Mouse (Mus musculus) gastrocnemius, adult 18-20 months (tissue): ENCODE measurements around the gene Mtg2. TPM values are rescaled to one million over a fixed set of nuclear protein-coding genes. Genes with fewer than 3 reads are reported as not detected.

ENCODE experiments used
- DNase-seq: peaks from one replicate; pipeline ENCODE4 v3.0.0; 2021; ENCODE audit warnings: low spot score
- long read RNA-seq, 2 experiments: library from polyadenylated mRNA; stranded (forward); transcript quantifications; one replicate each; pipeline ENCODE4 v2.0.0; 2021
- total RNA-seq, 2 experiments: library from RNA; stranded (reverse); gene quantifications; 2 replicates each; pipeline ENCODE4 v1.2.3; 2021

Mtg2 gene
- total RNA-seq = 10 to 100 TPM; 15.0 to 15.3 TPM
- long read RNA-seq, experiment 1, partial matches to known transcripts = 9 of 54 reads
- long read RNA-seq, experiment 1, other reads (novel, unspliced or antisense) = 41 of 54 reads
- long read RNA-seq, experiment 2, partial matches to known transcripts = 11 of 50 reads
- long read RNA-seq, experiment 2, other reads (novel, unspliced or antisense) = 35 of 50 reads

DNA sequence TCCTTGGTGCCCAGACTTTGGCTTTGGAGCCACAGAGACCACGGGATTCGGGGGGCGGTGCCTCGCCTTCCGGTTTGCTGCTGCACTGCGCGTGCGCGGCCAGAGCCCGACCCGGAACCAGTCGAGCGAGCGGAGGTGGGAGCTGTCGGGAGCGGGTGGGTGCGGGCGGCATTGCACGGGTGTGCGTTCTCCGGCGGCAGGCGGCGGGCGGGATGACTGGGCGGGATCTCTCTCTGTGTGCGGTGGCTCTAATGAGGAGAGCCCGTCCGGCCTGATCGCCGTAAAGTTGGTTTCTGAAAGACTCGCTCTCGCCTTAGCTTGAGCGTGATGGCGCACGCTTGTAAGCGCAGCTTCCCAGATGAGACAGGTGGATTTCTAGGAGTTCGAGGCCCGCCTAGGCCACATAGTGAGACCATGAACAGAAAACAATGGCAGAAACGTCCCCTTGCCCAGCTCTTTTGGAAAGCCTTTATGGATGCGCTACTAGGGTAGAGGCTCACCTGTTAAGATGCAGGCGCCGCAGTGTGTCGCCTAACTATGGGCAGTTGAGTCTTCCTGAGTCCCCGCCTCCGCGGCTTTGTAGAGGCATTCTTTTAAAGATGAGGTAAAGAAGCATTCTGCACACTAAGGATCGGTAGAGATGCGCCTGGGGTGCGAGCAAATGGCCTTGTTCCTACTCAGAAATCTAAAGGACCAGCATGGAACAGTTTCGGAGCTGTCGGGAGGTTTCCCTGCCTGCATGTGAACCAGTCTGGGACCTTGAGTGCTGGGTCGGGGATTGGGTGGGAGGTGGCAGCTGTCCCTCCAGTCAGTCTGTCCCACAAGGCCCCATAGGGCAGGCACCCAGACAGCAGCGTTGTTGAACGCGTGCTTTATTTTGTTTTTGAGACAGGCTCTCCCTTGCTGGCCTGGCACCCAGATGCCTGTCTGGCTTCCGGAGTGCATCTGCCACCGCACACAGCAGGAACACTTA is at the start of gene Mtg2:
TSS of gene Mtg2 (plus strand) at position 108 of the 973 bp plus-strand sequence.
- DNase-seq = peak; percentile 95

DNA sequence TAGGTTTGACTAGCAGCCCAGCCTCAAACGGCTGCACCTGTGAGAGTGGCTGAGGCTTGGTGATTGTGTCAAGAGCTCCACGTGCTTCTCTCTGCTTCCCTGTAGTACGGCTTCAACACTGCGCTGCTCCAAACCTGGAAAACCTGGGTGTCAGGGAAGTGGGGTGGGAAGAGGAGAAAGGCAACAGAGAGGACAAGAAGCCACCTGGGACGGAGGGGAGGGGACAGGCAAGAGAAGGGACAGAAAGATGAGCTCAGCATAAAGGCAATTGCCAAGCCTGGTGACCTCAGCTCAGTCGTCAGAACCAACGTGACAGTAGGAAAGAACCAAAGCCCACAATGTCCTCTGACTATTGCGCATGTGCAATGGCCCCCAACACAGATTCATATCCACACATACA is 49.5 kb upstream of the Mtg2 start:
- no peak for DNase-seq

DNA sequence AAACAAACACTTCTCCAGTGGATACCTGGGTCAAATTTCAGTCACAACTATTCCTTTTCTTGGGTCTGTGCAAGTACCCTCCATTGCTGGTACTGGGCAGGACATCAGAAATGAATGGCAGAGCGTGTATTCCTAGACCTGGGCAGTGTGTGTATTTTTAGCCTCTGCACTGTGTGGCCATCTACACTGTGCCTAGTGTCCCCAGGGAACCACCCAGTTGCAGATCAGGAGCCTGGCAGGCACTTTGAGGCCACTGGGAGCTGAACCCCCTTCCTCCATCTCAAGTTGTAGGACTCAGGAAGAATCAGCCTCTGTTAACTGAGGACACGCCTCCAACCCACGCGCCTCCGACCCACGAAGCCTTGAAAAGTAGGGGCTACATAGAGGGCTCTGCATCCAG is 47.6 kb upstream of the Mtg2 start:
- DNase-seq = peak; percentile 37

DNA sequence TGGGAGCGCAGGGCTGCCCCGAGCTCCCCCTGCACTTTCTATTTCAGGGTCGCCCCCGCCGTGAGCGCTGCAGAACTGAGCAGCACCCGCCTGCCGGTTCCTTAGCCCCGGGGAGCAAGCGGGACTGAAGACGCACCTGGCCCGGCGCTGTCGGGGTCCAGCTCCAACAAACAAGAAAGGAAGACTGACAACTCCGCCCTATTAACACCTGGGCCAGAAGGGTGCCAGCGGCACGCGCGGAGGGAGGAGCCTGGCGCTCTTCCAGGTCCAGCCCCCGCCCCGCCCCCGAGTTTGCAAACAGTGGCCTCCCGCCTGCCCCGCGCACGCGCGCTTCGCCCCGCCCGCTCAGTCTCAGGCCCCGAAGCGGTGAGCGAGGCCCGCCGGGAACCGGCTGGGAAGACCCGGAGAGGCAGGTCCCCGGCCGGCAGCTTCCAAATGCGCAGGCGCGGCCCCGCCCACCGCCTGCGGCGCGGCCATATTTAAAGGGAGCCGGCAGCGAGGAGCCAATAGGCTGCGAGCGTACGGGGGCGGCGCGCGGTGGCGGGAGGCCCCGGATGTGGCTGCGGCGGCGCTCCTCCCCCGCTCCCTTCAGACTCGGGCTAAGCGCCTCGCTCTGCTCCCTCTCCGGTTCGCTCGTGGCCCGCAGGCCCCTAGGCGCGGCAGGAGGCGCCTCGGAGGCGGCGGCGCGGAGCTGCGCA is 45.8 kb upstream of the Mtg2 start, which contains the start of gene Lsm14b:
TSS of gene Lsm14b (plus strand) at position 587 of the 698 bp plus-strand sequence.
- peak; percentile 98 for DNase-seq

DNA sequence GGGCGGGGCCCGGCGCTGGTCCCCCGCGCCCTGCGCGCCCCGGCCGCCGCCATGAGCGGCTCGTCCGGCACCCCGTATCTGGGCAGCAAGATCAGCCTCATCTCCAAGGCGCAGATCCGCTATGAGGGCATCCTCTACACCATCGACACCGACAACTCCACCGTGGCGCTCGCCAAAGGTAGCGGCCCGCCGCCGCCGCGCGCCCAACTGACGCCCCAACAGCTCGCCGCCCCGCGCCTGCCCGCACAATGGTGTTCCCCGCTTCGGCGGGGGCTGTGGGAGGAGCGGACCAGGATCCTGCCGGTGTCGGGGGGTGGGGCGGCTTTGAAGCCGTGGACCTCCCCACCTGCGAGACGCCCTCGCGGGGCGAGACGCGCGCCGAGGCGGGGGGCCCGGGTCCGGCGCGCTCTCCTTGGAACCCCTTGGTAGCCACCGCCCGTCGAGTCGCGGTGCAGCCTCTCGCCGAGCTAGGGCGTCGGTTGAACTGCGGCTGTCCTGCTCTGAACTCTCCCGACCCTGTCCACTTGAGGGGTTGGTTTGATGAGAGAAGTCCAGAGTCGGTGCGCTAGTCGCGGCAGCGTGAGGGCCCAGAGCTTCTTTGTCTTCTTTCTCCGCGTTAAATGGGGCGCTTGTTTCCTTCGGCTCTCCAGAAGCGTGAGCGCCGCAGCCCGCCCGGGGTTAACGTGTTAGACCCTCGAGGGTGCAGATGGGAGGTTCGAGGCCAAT is 45.1 kb upstream of the Mtg2 start:
- no peak for DNase-seq

DNA sequence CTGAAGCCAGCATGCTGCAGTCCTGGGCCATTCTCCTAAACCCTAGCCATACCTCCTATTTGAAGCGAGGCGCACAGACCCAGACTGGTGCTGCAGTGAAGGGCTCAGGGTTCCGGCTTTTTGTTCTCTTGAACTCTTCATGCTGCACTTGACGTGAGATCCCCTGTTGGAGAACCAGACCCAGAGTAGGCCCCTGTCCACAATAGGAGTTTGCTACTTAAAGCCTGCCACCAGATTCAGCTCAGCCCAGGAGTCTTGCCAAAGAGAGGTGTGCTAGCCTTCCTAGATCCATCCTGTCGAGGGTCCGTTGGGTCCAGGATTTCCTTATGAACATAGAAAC is 44.6 kb upstream of the Mtg2 start:
- no peak for DNase-seq

DNA sequence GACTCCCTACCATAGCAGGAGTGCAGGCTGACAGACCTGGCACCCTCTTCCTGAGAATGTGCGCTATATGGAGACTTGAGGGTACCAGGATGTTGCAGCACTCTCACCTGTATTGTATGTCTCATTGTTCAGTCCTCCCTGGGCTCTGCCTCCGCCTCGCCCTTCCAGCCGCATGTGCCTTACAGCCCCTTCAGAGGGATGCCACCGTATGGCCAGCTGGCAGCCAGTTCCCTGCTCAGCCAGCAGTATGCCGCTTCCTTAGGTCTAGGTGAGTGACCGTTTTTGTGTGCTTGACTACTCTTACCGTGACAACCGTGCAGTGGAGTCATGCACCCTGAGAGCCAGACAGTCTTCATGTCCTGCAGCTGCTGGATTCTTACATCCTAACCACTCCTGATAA is 42.6 kb upstream of the Mtg2 start:
- no peak for DNase-seq

DNA sequence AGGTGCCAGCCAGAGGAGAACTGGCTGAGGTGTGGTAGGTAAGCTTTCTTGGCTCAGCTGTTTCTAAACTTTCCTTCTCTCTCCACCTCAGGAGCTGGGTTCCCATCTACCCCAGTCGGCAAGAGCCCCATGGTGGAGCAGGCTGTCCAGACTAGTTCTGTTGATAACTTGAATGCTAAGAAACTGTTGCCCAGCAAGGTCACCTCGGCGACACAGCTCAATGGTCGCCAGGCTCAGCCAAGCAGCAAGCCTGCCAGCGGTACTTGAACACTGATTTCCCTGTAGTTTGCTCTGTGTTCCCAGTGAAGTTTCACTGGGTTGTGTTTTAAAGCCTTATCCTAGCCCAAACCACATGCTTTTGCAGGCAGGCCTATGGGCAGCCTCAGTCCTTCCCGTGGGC is 39.1 kb upstream of the Mtg2 start:
- DNase-seq = no peak

DNA sequence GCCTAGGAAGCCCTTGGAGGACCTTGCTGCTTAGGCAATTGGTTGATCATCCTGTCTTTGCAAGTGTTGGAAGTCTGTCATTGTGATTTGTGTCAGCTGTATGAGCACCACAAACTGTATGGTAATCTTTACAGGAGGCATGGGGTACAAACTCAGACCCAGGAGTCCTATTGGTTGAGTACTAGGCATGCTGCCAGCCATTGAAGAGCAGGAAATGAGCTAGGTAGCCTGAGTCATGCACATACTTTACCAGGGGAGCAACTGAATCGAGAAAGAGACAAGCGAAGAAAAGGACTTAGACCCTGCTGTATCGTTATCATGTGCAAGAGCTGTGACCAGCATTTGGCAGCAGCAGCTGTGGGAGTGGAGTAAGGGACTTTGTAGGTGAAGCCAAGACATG is 37.5 kb upstream of the Mtg2 start:
- no peak for DNase-seq

DNA sequence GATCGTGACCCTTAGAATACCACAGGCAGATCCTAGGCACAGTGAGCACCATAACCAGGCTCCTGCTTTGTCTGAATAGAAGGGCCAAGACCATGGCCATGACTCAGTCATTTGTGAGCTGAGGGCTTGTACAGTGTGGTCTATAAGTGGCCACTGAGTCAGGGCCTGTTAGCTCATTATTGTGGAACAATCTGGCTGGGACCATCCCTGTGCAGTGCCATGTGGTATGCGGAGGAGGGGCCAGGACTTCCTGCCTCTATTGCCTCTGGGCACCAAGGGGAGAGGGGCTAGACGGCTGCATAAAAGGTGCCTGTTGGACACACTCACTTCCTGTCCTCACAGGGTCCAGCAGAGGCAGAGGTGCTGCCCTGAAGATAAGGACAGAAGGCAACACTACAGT is 36.4 kb upstream of the Mtg2 start:
- DNase-seq = no peak

DNA sequence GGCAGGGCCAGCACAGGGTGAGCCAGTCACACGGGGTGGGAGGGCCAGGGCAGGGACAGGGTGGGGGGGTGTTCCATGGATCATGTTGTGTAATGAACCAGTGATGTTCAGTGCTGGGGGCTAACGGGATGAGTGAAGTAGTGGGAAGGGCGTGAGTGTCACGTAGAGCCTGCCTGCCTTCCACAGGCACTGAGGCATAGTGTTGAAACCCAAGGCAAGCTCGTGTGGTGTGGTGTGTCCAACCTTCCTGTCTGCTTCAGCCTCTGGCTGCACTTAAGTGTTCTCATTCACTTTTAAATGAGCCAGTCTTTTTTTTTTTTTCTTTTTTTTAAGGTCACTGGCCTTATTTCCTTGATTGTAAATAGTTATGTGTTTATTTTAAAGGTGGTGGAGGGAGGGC is 35.6 kb upstream of the Mtg2 start:
- no peak for DNase-seq

DNA sequence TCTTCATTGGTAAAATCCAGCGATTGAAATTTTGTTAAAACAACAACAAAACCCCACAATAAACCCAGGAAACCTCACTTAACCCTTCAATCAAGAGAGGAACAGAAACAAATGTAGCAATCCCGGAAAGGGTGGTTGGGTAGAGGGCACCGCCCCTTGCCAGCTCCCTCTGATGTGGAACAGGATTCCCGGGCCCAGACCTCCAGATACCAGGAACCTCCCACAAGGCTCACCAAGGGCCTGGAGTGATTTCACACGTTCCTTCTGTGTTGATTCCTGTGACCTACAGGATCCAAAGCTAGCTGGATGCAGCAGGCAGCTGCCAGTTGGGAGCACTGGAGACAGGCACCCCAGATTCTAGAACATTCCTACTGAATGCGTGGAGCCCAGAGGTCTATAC is 30.0 kb upstream of the Mtg2 start:
- DNase-seq = no peak

DNA sequence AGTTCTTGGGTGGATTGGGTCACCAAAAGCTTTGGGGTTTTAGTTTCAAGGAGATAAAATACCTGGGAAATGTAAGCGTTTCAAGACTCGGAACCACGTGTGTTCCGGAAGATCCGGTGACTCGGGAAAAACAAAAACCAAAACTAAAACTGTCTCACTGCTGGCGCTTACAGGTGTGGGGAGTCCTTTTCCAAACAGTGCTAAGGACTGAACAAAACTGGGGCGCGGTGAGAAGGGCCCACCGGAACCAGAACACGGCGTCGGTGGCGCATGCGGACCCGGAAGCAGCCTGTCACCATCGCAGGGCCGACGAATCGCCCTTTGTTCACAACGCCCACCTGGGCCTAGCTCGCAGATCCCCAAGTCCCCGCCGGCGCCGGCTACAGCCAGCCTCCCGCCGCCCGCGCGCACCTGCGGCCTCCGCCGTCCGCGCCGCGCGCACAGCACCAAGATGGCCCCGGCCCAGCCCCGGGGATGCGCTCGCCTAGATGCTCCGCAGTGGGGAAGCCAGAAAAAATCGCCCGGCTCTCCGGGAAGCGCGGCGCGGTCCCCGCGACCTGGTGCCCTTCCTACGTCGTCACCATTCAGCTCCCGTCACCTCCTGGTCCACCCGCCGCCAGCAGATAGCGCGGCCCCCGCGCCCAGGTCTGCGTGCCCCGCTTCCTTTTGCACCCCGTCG is 28.7 kb upstream of the Mtg2 start:
- no peak for DNase-seq

DNA sequence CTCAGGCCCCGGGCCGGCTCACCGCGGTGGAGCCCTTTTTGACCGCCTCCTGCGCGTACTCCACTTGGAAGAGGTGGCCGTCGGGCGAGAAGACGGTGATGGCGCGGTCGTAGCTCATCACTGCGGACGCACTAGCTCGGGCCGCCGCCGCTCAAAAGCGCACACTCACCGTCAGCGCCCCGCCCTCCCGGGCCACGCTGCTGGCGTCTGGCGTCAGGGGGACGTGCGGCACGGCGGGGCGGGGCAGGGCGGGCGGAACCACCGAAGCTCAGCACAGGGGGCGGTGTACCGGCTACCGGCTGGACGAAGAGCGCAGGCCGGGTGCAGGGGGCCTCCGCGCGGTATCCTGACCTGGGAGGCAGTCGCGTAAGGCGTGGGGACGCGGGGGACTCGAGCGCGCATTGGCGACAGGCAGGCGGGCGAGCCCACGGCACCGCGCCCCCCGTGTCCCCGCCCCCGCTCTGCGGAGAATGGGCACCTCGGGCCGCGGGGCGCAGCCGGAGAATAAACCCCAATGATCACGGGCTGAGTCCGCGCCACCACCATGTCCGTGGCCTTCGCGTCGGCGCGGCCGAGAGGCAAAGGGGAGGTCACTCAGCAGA is 28.0 kb upstream of the Mtg2 start, which contains the start of the genes Psma7 and Ss18l1:
TSS of gene Psma7 (minus strand) at position 178 of the 602 bp plus-strand sequence.
TSS of gene Ss18l1 (plus strand) at position 254 of the 602 bp plus-strand sequence.
- peak; percentile 89 for DNase-seq

DNA sequence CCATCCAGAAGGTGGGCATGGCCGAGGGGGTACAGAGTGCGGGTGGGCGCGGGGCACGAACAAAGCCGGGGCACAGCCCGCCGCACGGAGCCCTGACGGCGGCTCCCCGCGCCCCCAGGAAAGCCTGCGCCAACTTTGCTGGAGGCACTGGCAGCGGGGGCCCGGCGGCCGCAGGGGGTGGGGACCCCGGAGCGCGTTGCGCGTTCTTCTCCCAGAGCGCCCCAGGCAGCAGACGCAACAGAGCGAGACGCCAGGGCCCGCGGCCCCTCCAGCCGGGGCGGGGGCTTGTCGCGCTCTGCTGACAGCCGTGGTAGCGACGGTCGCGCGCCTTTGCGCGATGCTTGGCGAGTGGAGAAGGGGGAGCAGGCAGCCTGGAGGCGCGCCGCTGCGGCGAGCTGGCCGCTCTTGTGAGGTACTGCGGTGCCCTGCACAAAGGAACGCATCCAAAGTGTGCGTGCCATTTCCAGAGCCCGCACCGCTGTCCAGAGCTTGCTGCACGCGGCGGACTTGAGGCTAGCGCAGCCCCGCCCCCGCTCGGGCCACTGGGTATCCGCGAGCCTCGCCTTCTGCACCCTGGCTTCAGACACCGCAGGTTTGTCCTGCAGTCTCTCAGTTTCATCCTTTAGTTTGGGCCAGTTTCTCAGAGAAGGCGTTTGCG is 27.4 kb upstream of the Mtg2 start:
- peak; percentile 24 for DNase-seq

DNA sequence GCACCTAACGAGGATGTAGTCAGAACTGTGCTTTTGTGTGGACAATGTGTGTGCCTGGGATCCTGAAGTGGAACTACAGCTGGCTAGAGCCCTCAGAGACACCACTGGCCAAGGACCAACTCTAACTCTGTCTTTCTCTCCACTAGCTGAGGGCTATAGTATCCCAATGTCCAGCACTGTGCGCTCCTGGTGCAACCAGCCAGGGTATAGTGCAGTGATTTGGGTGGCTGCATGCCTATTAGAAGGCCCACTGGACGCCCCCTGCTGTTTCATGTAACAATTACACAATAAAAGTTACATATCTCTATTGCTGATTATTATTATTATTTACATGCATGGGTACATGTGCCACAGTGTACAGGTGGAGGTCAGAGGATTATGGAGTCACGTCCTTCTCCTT is 25.1 kb upstream of the Mtg2 start:
- DNase-seq = peak; percentile 58

DNA sequence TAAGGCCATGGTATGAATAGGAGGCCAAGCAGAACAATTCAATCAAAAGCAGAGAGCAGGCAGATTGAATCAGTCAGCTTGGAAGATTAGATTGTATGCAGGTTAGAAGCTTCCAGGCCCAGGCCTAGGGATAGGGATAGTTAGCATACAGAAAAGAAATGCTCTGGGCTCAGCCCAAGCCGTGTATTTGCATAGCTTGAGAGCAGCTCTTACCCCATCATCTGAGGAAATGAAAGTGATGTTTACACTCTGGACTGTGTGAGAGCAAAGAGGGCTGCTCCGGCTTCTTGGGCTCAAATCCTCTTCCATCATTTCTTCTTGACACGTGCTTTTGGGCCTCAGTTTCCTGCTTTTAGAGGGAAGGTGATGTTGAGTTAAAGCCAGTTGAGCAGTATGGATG is 22.8 kb upstream of the Mtg2 start:
- no peak for DNase-seq

DNA sequence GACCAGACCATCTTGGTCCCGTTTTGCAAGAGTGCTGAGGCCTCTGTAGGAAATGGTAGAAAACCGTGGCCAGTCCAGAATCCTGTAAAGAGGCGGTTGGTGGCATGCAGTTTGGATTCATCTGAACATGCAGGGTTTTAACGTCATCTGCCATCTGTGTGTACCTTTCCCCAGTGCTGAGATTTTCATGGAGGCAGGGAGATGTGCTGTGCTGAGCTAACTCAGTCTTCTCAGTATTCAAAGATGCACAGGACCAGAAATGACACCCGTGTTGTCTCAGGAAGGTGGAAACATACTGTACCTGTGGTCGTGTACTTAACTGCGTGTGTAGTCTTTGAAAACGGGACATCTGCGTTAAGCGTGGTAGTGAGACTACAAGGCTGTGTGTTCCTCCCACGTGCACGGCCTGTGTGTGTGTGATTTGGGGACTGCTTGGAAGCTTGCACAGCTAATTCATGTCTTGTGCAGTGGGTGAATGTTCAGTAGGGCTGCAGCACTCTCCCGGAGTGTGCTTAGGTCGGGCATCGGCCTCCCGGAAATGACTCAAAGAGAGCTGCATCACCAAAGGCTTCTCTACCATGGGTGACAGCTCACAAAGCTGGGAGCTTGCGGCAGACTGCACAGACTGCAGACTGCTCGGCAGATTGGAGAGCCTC is 22.3 kb upstream of the Mtg2 start:
- DNase-seq = no peak

DNA sequence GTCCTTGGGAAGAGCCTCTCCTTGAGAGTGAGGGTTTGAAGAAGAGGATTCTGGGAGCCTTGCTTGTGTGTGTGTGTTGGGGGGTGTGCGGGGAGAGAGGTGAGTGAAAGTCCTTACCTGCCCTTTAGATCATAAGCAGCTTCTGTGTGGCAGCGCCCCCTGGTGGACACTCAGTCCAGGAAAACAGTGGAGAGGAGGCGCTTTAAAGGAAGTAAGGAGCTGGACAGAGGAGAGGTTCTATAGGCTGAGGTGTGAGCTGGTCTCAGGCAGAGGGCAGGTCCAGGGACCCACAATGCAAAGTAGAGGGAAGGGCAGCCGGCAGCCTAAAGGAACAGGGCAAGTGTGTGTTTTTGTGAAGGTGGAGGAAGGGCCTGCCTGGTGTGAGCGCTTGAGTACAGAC is 19.4 kb upstream of the Mtg2 start:
- peak; percentile 81 for DNase-seq
